Mouse (Mus musculus): ENCODE measurements at regions not wholly inside any gene's neighbourhood (a gene's known extent, or its start where the extent isn't known, plus 50 kb on each side); places are given as distances from the start of the nearest gene placed in this dataset.
A peak's percentile ranks its signal among the peaks of the same experiment; 100 is the strongest.

DNA sequence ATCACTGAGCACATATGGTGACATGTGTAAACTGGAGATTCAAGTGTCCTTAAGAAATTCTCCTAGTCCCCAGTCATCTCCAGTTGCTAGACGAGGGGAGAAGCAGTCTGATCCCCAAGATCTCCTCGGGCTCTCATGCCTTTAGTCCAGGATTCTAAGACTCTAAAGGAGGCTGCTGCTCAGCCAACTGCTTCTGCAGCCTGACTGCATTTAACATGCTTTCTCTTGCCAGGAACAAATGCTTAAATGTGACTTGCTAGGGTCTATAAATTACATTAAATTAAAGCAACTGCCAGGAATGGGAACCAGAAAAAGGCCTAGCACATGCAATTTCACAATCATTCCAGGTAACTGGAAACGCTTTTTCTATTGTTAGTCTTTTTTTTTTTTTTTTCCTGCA lies 599.8 kb upstream of the Gcfc2 start:
- no peak for ATAC-seq (ENCODE audit: extremely low read depth, insufficient number of reproducible peaks, low FRiP score, poor library complexity, severe bottlenecking)

DNA sequence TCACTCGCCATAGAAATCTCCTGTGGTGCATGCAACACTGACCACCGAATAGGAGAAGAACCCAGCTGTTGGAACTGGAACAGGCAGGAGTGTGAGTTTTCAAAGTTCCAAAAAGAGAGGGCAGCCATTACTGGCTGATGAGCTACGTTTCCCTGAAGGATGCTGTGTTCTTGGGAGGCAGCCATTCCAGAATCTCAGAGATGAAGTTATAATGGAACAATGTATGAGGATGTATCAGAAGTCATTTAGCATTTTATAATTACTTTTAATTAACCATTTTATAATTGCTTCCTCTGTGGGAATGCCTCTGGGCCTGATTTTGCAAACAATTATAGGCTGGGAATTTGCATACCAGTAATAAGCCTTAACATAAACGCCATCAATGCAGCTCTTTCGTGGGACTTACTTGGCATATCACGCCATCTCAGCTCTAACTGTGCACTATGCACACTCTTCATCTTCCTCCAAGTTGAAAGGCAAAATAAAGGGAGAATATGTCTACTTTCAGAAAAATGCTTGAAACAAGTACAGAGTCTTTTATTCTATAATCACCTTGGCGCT lies 559.4 kb upstream of the Gcfc2 start:
- no peak for ATAC-seq (ENCODE audit: extremely low read depth, insufficient number of reproducible peaks, low FRiP score, poor library complexity, severe bottlenecking)

DNA sequence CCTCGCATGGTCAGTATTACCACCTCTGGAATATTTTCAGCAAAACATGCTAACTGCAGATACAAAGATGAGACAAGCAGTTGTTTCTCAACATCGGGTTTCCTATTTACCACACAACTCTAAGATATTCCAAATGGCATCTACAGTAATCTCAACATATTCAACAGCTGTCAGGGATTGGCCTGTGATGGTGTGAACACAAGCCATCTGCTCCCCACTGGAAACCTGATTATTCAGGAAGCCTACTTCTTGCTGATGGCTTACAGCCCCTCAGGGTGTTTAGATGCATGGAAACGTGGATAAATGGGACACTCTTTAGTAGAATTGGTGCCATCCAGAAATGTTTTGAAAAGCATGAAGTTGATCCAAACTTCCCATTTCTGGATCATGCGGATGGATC lies 535.0 kb upstream of the Gcfc2 start:
- ATAC-seq (ENCODE audit: extremely low read depth, insufficient number of reproducible peaks, low FRiP score, poor library complexity, severe bottlenecking) = no peak

DNA sequence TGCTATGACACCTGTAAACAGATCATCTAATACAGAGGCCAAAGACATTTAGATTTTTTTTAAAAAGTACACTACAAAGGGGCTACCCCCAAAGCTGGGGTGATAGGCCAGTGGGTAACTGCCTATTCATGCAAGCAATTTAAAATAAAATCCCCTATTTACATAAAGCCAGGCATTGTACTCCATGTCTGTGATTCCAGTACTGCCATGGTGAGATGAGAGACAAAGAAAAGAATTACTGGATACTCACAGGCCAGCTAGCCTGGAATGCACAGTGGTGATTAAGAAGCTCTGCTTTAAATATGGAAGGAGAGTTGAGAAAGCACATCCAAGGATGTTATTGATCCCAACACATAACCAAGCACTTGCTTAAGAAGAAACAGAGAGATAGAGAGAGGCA lies 520.3 kb upstream of the Gcfc2 start:
- no peak for ATAC-seq (ENCODE audit: extremely low read depth, insufficient number of reproducible peaks, low FRiP score, poor library complexity, severe bottlenecking)

DNA sequence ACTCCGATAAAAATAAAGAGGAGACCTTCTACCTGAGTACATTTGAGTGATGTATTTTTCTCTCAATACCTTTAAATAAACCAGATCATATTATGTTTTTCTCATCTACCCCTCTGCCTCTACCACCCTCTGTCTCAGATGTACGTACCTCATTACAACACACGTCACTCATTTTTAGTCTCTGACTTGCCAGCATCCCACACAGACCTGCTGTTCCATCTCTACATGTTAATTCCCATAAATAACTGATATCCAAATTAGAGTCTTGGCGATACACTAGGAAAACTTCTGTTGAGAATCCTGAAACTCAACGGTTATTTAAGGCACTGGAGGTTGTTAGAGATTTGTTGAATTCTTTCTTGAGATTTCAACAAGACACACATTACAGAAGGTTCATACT lies 509.9 kb upstream of the Gcfc2 start:
- ATAC-seq (ENCODE audit: extremely low read depth, insufficient number of reproducible peaks, low FRiP score, poor library complexity, severe bottlenecking) = no peak

DNA sequence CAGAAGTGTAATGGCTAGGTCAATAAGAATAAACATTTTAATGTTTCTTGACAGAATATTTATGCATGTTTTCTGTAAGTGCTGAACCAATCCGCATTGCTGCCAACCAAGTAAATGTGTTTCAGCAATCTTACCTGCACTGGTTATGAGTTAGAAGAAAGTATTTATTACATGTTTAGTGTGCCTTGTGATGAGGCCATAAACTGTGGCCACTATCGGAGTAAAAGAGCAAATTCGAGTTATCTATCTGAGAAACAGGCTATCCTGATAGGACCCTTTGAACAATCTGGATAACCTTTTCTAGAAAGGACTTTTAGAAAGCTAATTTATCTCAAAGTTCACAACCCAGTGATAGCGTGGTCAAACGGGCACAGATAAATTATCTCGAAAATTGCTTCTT lies 488.7 kb upstream of the Gcfc2 start:
- no peak for ATAC-seq (ENCODE audit: extremely low read depth, insufficient number of reproducible peaks, low FRiP score, poor library complexity, severe bottlenecking)

DNA sequence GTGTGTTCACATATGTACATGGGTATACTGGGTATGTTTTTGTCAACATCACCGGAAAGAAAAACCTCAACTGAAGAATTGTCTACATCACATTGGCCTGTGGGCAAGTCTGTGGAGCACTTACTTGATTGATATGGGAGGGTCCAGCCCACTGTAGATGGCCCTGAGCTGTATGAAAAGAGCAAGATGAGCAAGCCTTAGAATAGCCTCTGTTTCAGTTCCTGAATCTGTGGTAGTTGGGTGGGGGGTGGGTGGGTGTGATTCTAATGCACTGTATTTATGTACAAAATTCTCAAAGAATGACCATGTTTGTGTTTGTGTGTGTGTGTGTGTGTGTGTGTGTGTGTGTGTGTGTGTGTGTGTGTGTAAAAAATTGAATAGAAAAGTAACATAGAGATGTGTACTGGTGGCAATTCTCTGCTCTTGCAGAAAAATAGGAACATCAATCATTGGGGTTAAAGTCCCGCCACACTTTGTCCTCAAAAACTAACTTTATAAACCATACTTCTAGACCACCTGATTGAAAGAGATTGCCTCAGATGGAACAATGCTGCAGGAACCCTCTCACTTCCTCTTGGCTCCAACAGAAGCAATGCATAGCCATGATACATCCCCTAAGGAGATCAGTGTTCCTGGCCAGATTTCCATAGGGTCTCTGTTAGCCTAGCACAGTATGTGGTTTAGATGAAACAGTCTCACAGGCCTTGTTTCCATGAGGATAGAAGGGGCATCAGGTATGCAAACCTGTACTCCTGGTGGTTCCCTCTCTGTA lies 484.3 kb upstream of the Gcfc2 start:
- no peak for ATAC-seq (ENCODE audit: extremely low read depth, insufficient number of reproducible peaks, low FRiP score, poor library complexity, severe bottlenecking)

DNA sequence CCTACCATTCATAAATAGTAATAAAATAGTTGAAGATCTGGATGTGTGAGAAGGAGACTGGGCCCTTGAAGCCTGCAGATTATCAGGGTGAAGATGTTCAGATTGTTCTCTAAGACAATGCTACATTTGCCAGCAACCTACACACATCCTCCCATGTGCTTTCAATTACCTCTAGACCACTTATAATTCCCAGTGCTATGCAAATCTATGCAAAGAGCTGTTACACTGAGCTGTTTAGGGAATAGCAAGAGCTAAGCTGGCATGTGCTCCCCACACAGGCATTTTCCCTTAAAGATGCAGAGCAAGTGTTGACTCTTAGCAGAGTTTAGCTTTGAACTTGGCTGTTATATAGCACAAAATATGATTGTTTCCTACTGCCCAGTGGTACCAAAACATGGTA lies 482.1 kb upstream of the Gcfc2 start:
- no peak for ATAC-seq (ENCODE audit: extremely low read depth, insufficient number of reproducible peaks, low FRiP score, poor library complexity, severe bottlenecking)

DNA sequence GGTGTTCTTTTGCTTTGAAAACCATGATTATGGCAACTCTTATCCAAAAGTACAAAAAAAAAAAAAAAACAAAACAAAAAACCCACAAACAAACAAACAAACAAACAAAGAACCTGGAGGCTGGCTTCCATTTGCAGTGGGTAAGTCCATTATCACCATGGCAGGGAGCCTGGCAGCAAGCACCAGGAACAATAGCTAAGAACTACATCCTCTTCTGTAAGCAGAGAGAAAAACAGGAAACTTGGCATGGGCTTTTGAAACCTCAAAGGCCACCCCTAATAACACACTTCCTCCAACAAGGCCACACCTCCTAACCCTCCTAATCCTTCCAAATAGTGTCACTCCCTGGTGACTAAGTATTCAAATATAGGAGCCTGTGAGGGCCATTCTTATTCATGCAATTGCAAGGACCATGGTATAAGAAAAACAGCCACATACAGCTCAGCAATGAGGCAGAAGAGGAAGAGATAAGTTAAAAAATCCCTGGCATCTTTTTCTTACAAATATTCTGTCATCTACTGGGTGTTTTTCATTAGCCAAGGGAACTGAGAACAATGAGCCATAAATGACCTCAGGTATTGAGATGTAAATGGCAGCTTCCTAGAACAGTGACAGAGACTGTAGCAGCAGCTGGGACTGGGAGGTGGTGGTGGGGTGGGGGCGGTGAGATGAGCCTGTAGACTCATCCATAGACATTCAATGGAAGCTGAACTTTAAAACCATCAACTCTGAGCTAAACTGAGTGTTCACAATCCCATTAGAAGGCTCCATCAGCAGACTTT lies 477.3 kb upstream of the Gcfc2 start:
- ATAC-seq (ENCODE audit: extremely low read depth, insufficient number of reproducible peaks, low FRiP score, poor library complexity, severe bottlenecking) = no peak

DNA sequence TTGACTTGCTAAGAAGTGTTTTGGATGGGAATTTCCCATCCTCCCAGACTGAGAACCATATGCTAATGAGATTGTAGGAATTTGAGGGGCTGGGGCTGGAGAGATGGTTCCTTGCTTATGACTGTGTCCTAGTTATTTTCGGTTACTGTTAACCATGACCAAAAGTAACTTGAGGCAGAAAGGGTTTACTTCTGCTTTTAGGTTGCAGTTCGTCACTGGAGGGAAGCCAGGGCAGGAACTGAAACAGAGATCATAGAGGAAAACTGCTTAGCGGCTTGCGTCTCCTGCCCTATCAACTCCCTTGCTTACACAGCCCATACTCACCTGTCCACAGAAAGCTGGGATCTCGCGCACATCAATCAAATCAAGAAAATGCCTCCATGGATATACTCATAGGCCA lies 475.8 kb upstream of the Gcfc2 start:
- ATAC-seq (ENCODE audit: extremely low read depth, insufficient number of reproducible peaks, low FRiP score, poor library complexity, severe bottlenecking) = peak; percentile 64; the same call in 1 of the 2 replicates

DNA sequence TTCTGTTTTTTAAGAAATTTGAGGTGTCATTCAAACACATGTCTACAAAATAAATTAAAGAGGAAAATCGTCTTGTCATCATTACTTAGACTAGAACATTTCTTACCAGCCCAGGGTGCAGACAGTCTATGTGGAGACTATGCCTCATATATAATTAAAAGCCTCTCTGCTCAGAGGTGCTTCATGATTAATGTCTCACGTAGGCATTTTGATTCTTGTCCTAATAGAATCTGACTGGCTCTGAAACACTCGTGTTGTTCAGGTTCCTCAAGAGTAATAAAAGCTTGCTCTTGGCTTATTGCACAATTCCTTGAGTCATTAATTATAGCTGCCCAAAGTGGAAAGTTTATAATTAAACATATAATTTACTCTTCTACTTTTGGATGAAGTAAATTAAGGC lies 475.1 kb upstream of the Gcfc2 start:
- no peak for ATAC-seq (ENCODE audit: extremely low read depth, insufficient number of reproducible peaks, low FRiP score, poor library complexity, severe bottlenecking)

DNA sequence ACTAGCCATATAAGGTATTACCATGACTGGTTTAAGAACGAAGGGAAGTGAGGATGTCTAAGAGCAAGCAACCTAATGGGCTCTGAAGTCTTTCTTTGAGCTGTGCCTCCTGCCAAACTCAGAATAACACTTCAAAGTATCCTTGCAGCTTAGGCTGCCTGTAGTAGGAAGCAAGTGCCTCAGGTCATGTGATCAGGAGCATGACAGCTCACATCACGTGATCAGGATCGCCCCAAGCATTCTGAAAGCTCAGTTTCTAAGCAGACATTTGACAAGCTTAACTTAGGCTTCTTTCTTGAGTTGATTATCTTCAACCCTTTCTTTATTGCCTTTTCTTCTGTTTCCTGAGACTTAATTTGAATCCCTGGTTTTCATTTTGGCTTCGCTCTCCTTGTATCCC lies 462.4 kb upstream of the Gcfc2 start:
- no peak for ATAC-seq (ENCODE audit: extremely low read depth, insufficient number of reproducible peaks, low FRiP score, poor library complexity, severe bottlenecking)

DNA sequence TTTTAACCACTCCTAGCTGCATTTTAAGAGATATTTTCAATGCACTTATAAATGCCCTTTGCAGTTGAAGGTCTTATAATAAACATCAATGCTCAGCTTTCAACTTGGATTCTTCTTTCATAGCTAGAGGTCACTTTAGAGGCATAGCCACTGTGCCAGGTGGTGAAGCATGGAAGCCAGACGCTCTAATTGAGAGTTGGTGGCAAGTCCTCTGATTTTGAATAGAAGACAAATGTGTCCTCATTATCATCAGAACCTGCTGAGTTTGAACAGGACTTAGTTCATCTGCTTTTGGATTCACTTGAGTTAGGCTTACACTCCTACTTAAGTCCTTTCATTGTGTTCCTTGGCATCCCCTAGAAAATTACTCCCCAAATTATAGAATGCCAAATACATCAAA lies 459.0 kb upstream of the Gcfc2 start:
- no peak for ATAC-seq (ENCODE audit: extremely low read depth, insufficient number of reproducible peaks, low FRiP score, poor library complexity, severe bottlenecking)

DNA sequence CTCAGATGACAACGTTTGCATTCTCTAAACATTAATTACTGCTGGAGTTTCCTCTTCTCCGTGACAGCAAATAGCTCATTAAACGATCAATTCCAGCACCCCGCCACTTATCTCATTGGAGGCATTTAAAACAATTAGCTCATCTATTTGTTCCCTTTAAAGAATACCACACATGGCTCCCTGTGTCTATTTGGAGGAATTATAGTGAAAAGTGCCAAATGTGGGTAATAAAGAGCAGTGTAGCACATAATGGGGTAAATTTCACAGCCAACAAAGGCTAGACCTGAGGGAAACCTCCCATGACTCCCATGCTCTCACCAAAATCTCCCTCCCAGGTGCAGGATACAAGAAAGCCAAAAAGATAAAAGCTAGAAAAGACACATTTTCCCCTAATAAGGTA lies 456.9 kb upstream of the Gcfc2 start:
- no peak for ATAC-seq (ENCODE audit: extremely low read depth, insufficient number of reproducible peaks, low FRiP score, poor library complexity, severe bottlenecking)

DNA sequence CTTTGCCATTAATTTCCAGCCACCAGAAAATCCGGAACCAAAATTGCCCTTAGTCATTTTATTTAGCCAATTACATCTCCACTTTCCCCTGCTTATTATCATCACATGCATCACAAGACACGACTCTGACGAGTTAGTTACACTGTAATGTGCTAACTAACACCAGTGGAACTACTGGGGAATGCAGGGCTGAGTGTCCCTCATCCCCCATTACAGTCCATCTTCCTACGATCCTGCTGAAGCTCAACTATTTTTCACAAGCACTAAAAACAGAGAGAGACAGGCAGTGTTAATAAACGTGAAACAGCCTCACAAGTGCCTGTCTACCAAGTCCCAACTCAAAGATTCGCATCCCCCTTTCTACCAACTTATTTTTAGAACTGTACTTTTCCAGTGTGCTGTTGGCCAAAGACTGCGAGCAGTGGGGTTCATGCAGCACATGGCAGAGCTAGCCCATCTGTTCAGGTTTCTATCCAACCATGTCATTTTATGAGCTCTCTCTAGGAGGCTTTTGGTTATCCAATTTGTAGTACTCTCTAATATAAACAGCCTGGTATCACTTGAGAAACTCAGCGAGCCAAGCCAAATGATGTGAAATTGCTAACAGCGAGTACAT lies 452.0 kb upstream of the Gcfc2 start:
- ATAC-seq (ENCODE audit: extremely low read depth, insufficient number of reproducible peaks, low FRiP score, poor library complexity, severe bottlenecking) = no peak

DNA sequence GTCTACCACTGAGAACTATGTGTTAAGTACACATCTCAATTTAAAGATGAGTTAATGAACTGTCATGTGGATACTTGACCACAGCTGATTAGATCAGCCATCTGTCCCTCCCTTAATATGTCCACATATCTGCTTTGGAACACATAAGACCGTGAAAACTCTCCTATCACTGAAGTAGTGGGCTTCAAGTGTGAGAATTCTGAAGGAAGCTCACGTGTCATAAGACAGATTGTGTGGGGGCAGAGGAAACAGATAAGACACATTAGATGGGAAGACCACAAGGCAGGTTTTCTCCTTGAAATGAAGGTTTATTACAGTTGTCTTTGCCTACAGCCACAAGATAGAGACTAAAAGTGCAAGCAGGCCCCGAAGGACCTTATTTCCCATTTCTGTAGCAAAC lies 451.0 kb upstream of the Gcfc2 start:
- ATAC-seq (ENCODE audit: extremely low read depth, insufficient number of reproducible peaks, low FRiP score, poor library complexity, severe bottlenecking) = no peak

DNA sequence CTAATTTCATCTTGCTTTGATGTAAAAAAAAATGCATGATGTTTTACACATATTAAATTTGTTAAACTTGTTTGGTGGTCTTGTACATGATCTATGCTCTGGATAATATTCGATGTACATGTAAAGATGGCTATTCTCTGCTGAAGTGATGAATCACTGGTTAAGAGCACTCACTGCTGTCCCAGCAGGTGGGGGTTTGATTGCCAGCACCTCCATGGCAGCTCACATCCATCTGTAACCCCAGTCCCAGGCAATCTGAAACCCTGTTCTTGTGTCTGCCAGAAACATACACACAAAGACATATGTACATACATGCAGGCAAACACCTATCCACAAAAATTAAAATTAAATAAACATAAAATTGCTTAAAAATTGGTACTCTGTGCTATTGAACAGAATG lies 448.7 kb upstream of the Gcfc2 start:
- no peak for ATAC-seq (ENCODE audit: extremely low read depth, insufficient number of reproducible peaks, low FRiP score, poor library complexity, severe bottlenecking)

DNA sequence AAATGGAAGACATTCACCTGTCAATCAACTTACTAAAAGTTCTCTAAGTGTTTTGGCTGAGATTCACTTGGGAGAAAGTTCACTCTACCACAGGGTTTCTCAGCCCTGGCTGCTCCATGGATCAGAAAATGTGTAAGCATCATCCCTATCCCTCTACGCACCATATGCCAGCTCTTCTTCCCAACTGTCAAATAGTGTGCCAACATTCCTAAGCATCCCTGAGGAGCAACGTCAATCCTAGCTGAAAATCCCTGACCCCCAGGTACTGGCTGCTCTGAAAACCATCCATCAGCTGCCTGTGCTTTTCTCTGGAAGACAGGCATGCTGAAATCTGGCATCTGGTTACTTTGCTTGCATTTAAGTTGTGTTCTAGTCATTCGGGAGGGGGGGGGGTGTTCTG lies 436.5 kb upstream of the Gcfc2 start:
- no peak for ATAC-seq (ENCODE audit: extremely low read depth, insufficient number of reproducible peaks, low FRiP score, poor library complexity, severe bottlenecking)

DNA sequence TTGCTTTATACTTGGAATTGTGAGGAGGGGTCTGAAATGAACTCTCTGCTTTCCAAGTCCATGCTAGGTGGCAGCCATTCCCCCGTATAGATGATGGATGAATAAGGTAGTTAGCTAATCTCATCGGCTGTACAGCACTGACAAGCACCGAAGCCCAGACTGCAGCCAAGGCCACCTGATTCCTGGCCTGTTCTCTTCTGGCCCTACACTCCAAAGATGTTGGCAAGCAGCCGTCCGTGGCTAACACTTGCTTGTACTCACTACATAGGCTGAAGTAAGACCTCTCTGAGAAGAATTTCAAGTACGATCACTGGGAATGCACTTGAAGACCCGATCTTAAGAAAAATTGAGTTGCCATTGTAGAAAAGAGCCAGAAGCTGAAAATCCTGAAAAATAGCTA lies 427.2 kb upstream of the Gcfc2 start:
- ATAC-seq (ENCODE audit: extremely low read depth, insufficient number of reproducible peaks, low FRiP score, poor library complexity, severe bottlenecking) = no peak

DNA sequence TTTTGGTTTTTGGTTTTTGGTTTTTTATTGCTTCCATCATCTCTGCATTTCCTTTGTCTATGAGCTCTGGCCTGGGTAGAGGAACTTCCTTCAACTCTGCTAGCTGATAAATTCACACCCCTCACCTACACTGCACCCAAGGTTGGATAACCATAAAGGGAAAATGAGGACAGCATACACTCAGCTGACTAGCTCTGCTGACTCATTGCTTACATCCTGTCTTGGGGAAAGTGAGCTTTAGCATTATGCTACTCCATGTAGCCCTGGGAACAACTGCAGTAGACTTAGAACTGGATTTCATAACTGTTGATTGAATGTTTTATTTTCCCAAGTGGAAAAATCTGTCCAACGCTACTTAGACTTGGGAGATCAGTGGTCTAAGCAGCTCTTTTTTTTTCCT lies 406.3 kb upstream of the Gcfc2 start:
- ATAC-seq (ENCODE audit: extremely low read depth, insufficient number of reproducible peaks, low FRiP score, poor library complexity, severe bottlenecking) = no peak

All from neutrophil, adult 5-6 weeks (primary cell).